Mouse (Mus musculus) forebrain, embryonic 11.5 days (tissue): ENCODE data around the gene Klf15. TPM values are rescaled to one million over a fixed set of nuclear protein-coding genes. Genes with fewer than 3 reads are reported as not detected.

Experiments used
- ATAC-seq: fragments of 200-750 bp; cut with Nextera tagmentation; replicated peaks from 2 replicates; pipeline ENCODE4 v1.8.0; 2017; ENCODE audit warnings: moderate TSS enrichment; ENCODE audit not compliant: low FRiP score
- DNase-seq: peaks from one replicate; pipeline ENCODE4 v3.0.0-alpha.2; 2017; ENCODE audit warnings: low spot score
- H3K27ac ChIP-seq: fragments of 300-500 bp; sonication (generic); 2 replicates; pipeline ENCODE4 v1.5.1; 2014; ENCODE audit warnings: low read depth, low read length
- H3K27me3 ChIP-seq: fragments of 300-500 bp; sonication (generic); 2 replicates; pipeline ENCODE4 v1.6.1; 2014; ENCODE audit warnings: mild to moderate bottlenecking, low read length, mixed read lengths; ENCODE audit not compliant: control insufficient read depth, insufficient read depth
- H3K36me3 ChIP-seq: fragments of 300-500 bp; sonication (generic); 2 replicates; pipeline ENCODE4 v1.6.1; 2014; ENCODE audit warnings: mild to moderate bottlenecking, low read length, moderate library complexity, mixed read lengths; ENCODE audit not compliant: control insufficient read depth, insufficient read depth
- H3K4me1 ChIP-seq: fragments of 300-500 bp; sonication (generic); replicated peaks from 2 replicates; pipeline ENCODE4 v1.6.1; 2014; ENCODE audit warnings: low read length, mixed read lengths; ENCODE audit not compliant: control insufficient read depth, insufficient read depth
- H3K4me2 ChIP-seq: fragments of 300-500 bp; sonication (generic); 2 replicates; pipeline ENCODE4 v1.6.1; 2014; ENCODE audit warnings: low read depth, mild to moderate bottlenecking, low read length, moderate library complexity, mixed read lengths; ENCODE audit not compliant: severe bottlenecking
- H3K4me3 ChIP-seq: fragments of 300-500 bp; sonication (generic); 2 replicates; pipeline ENCODE4 v1.5.1; 2014; ENCODE audit warnings: low read depth, low read length
- H3K9ac ChIP-seq: fragments of 300-500 bp; sonication (generic); 2 replicates; pipeline ENCODE4 v1.6.1; 2014; ENCODE audit warnings: low read length
- H3K9me3 ChIP-seq: fragments of 300-500 bp; sonication (generic); 2 replicates; pipeline ENCODE4 v1.6.1; 2016; ENCODE audit warnings: low read length, mixed read lengths; ENCODE audit not compliant: control insufficient read depth
- WGBS: fragments of 180-500 bp; shearing (Covaris S2); extraction: QIAGEN DNeasy Blood & Tissue Kit; methylation state at CpG from one replicate; pipeline ENCODE4 v1.1.7; 2014; 5-methylcytosine and 5-hydroxymethylcytosine counted together
- polyA plus RNA-seq: library from polyadenylated mRNA; unstranded; fragments of >200 nt; fragmentation: Nextera tagmentation; extraction: Ambion mirVana; gene quantifications from 2 replicates; pipeline ENCODE4 v1.2.1, GENCODE M21; 2014

The Klf15 gene
- polyA plus RNA-seq, 1 experiment from 2014 or later, result 3.0 TPM

DNA sequence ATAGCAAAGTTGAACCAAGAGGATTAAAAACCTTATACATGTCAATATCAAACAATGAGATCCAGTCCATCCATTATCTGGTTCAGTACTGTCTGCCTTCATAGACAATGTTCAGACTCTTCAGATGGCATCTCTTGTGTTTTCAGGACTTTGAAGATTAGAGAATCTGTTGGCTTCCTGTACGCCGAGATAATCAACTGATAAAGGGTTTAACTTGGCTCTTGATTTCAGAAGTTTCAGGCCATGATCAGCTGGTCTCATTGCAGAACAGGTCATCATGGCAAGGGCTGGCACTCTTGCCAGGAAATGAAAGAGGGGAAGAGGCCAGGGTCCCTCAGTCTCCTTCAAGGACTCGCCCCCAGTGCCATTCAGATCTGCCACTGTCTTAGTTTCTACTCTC is 27.2 kb downstream of the Klf15 start:
- 92% methylated on average over 3 of the region's 3 CpGs for WGBS
- H3K9ac ChIP-seq, result no peak overlapping the region

DNA sequence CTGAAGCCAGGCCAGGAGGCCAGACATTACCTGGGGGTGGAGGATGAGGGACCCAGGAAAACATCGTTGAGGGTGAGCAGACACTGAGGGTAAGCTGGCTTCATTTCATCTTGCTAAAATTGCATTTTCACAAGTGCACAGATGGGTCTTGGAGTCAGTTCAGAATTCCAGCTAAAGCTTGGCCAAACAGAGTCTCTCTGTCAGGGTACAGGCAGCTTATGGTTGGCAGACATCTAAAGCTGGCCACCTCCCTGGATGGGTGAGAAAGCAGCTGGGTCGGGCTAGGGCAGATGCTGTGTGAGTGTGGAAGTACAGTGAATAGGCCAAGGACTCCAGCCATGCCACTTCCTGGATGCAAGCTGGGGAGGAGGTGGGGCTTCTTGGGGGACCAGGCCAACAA is 28.6 kb downstream of the Klf15 start:
- Histone ChIP-seq H3K9ac (no peak overlapping the region), H3K4me1 (0 out of 2 replicates have a peak, but pooled peaks cover 3% of the 10 kb centered on the region), H3K27ac (no peak overlapping the region), H3K27me3 (no peaks in the 10 kb centered on the region), H3K9me3 (no peaks in the 10 kb centered on the region), H3K36me3 (no peaks in the 10 kb centered on the region), H3K4me3 (no peak overlapping the region), H3K4me2 (no peak overlapping the region)
- DNase-seq (no peak), ATAC-seq (no peak)
- WGBS, result 86% methylated on average over 2 of the region's 2 CpGs

More for the DNA sequence above, 27.2 kb downstream of the Klf15 start:
- H3K27me3 ChIP-seq, result no peaks in the 10 kb centered on the region
- H3K27ac ChIP-seq, result no peak overlapping the region
- H3K36me3 ChIP-seq, result no peaks in the 10 kb centered on the region
- ATAC-seq (no peak), DNase-seq (no peak)
- H3K4me3 ChIP-seq, result no peak overlapping the region
- no peaks in the 10 kb centered on the region for H3K9me3 ChIP-seq
- no peak overlapping the region for H3K4me2 ChIP-seq
- no peaks in the 10 kb centered on the region for H3K4me1 ChIP-seq

DNA sequence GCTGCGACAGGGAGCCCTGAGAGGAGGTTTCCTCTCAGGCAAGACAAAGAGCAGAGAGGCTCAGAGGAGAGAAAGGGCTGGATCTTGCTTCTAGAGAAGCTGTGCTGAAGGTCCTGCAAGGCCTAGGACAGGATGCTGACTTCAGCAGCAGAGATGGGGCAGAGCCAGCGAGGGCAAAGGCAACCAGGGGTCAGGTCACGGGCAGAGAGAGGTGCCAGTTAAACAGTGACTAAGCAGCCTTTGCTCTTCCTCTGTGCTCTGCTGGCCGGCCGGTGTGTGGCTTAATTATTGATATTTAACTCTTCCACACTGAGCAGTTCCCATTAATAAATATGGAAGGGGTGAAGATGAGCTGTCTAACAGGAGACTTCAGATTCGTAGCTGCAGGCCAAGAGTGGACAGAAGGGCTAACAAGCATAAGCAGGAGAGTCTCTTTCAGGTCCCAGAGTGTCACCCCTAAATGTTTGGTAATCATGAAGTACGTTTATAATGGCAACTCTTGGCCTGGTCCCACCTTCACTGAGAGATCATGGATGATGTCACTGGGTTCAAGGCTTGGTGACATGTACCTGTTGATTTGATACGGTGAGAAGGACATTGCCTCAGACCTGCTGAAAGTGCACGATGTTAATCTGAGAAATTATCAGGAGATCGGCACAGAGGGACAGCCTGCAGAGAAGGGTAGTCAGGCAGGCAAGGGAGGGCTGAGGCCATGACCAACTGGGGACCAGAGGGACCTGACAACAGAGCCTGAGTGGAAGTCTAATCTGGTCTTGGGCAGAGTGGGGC is 29.8 kb downstream of the Klf15 start:
- Histone ChIP-seq H3K4me1 (0 out of 2 replicates have a peak, but pooled peaks cover 3% of the 10 kb centered on the region), H3K4me2 (no peak overlapping the region), H3K36me3 (no peaks in the 10 kb centered on the region), H3K9me3 (no peaks in the 10 kb centered on the region), H3K4me3 (no peak overlapping the region), H3K9ac (no peak overlapping the region), H3K27me3 (no peaks in the 10 kb centered on the region), H3K27ac (no peak overlapping the region)
- WGBS, result 83% methylated on average over 10 of the region's 10 CpGs
- ATAC-seq (no peak), DNase-seq (no peak)

DNA sequence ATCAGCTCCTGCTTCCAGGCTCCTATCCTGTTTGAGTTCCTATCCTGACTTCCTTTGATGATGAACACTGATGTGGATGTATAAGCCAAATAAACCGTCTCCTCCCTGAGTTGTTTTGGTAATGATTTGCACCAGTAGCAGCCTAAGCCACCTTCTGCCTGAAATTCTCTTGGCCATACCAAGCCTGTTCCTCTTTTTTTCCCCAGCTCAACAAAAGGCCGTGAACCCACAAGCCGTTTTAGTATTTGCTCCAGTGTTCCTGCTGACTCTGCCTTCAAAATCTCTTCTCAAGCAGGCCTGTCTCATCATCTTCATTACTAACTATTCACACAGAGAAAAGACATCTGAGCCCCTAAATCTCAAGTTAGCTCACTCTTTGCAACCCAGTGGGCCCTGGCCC is 31.8 kb downstream of the Klf15 start:
- ATAC-seq (no peak), DNase-seq (no peak)
- Histone ChIP-seq H3K27ac (no peak overlapping the region), H3K9ac (no peak overlapping the region), H3K4me1 (0 out of 2 replicates have a peak, but pooled peaks cover 3% of the 10 kb centered on the region), H3K9me3 (no peaks in the 10 kb centered on the region), H3K36me3 (no peaks in the 10 kb centered on the region), H3K4me2 (no peak overlapping the region), H3K27me3 (no peaks in the 10 kb centered on the region), H3K4me3 (no peak overlapping the region)
- 81% methylated on average over 3 of the region's 3 CpGs for WGBS

DNA sequence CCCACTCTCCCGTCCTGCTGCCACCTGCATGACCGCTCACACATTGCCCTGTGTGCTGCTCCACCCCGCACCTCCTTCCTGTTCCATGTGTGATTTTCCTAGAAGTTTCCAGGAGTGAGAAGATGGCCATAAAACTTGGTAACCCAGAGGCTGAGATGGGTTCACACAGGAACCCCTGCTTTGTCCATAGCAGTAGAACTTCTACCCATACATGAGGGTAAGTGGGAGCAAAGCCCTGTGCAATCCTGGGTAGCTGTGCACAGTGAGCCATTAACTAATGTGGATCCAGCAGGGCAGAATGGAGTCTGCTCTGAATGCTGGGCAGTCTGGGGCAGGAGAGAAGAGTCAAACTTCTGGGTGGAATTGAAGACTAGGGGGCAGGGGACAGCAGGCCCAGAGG is 32.2 kb downstream of the Klf15 start:
- no peak overlapping the region for H3K4me2 ChIP-seq
- no peak overlapping the region for H3K4me3 ChIP-seq
- no peaks in the 10 kb centered on the region for H3K27me3 ChIP-seq
- DNase-seq (no peak), ATAC-seq (no peak)
- H3K27ac ChIP-seq, result no peak overlapping the region
- H3K4me1 ChIP-seq, result 0 out of 2 replicates have a peak, but pooled peaks cover 3% of the 10 kb centered on the region
- H3K9me3 ChIP-seq, result no peaks in the 10 kb centered on the region
- WGBS, result 87% methylated on average over 3 of the region's 3 CpGs
- no peaks in the 10 kb centered on the region for H3K36me3 ChIP-seq
- H3K9ac ChIP-seq, result no peak overlapping the region

DNA sequence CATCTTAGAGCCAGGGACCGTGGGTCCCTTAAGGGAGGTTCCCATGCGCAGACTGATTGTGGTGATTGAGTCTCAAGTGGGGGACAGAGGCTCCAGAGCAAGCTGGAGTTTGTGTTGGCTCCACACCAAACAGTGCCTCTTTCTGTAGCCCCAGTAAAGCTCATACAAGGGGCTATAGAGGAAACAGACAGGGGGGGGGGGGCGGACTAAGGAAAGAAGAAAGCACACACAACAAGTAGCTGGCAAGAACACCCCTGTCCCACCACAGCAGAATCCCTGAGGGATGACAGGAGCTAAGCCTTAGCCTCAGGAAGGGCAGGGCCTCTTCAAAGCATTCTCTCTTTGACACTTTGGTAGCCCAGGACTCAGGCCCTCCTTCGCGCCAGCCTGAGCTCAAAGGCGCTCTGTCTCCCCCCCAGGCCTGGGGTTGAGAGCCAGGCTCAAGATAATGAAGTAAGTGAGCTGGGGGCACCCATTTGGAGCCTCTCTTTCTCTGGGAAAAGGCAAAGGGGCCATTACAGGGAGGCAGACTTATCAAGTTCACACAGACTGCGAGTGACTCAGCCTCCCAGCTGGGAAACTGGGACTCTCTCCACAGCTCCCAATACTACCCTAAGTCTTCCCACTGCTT is 33.0 kb downstream of the Klf15 start:
- H3K4me2 ChIP-seq, result no peak overlapping the region
- H3K9ac ChIP-seq, result no peak overlapping the region
- 0 out of 2 replicates have a peak, but pooled peaks cover 3% of the 10 kb centered on the region for H3K4me1 ChIP-seq
- ATAC-seq (no peak), DNase-seq (no peak)
- no peaks in the 10 kb centered on the region for H3K36me3 ChIP-seq
- H3K4me3 ChIP-seq, result no peak overlapping the region
- H3K27me3 ChIP-seq, result no peaks in the 10 kb centered on the region
- no peaks in the 10 kb centered on the region for H3K9me3 ChIP-seq
- no peak overlapping the region for H3K27ac ChIP-seq
- WGBS, result 62% methylated on average over 7 of the region's 7 CpGs

DNA sequence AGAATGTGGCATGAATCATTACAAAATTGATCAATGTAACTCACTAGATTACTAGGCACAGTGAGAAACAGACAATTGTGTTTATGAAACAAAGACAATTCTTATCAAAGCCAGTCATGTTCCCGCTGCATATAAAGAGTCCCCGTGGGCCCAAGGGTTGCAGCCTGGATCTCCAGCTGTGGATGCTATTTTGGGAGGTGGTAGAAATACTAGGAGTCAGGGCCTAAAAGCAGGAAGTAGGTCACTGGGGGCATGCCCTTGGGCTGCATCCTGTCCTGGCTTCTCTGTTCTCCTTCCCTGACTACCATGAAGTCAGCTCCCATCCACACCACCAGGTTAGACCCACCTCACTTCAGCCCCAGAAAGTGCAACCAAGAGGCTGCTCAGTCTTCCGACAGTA is 33.8 kb downstream of the Klf15 start:
- no peak overlapping the region for H3K9ac ChIP-seq
- no peak overlapping the region for H3K27ac ChIP-seq
- DNase-seq (no peak), ATAC-seq (no peak)
- 0 out of 2 replicates have a peak, but pooled peaks cover 3% of the 10 kb centered on the region for H3K4me1 ChIP-seq
- H3K9me3 ChIP-seq, result no peaks in the 10 kb centered on the region
- no peaks in the 10 kb centered on the region for H3K36me3 ChIP-seq
- 66% methylated on average over 3 of the region's 3 CpGs for WGBS
- no peak overlapping the region for H3K4me3 ChIP-seq
- no peaks in the 10 kb centered on the region for H3K27me3 ChIP-seq
- H3K4me2 ChIP-seq, result no peak overlapping the region

DNA sequence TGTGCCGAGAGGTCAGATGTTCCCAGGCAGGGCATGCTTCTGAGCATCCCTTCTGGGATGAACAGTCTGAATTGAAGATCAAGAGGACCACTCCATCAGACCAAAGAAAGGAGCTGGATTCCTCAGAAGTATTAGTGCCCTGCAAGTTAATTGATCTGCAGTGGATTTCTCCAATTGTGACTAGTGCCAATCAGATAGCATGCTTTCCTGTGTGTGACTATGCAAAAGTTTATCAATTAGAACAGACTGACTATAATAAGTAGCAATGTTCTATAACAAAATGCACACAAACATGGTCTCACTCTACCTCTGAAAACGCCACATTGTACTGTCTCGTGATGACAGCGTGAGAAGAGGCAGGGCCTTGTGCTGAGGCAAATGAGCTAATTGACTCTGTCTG is 37.1 kb downstream of the Klf15 start:
- DNase-seq (no peak), ATAC-seq (no peak)
- 0 out of 2 replicates have a peak, but pooled peaks cover 3% of the 10 kb centered on the region for H3K4me1 ChIP-seq
- no peaks in the 10 kb centered on the region for H3K9me3 ChIP-seq
- H3K9ac ChIP-seq, result no peak overlapping the region
- H3K27ac ChIP-seq, result no peak overlapping the region
- H3K4me3 ChIP-seq, result no peak overlapping the region
- H3K27me3 ChIP-seq, result no peaks in the 10 kb centered on the region
- no peak overlapping the region for H3K4me2 ChIP-seq
- 50% methylated on average over 4 of the region's 4 CpGs for WGBS
- no peaks in the 10 kb centered on the region for H3K36me3 ChIP-seq
